Mouse (Mus musculus) CD4-positive, CD25-positive, alpha-beta regulatory T cell, adult 4 months (primary cell): ENCODE measurements around the gene Cst12. TPM values are rescaled to one million over a fixed set of nuclear protein-coding genes. Genes with fewer than 3 reads are reported as not detected.

Experiments used
- polyA plus RNA-seq, 2 experiments: library from polyadenylated mRNA; unstranded; fragments of 100-300 nt; shearing (Covaris generic); gene quantifications; one replicate each; pipeline ENCODE4 v1.2.1; 2017

Cst12 gene
- polyA plus RNA-seq, 2 experiments from 2014 or later: not detected

Other genes starting within 250 kb of the Cst12 start
- gene Nxt1, start 116.8 kb upstream of the Cst12 start, polyA plus RNA-seq: 10 to 100 TPM; 41.1 to 61.1 TPM
- gene Gzf1, start 108.3 kb upstream of the Cst12 start, polyA plus RNA-seq: 10 to 100 TPM; 17.0 to 19.0 TPM
- gene Napb, start 56.9 kb upstream of the Cst12 start, polyA plus RNA-seq: 1 to 10 TPM; 1.2 TPM
- not detected for gene Cstl1, start 39.0 kb upstream of the Cst12 start, polyA plus RNA-seq
- gene Cst11, start 17.9 kb upstream of the Cst12 start, polyA plus RNA-seq: not detected
- gene 8030411F24Rik, start 7.4 kb upstream of the Cst12 start, polyA plus RNA-seq: not detected
- not detected for gene Cst8, start 9.4 kb downstream of the Cst12 start, polyA plus RNA-seq
- gene Cst13, start 30.7 kb downstream of the Cst12 start, polyA plus RNA-seq: not detected
- gene Cst9, start 45.8 kb downstream of the Cst12 start, polyA plus RNA-seq: not detected
- not detected for gene 9230104L09Rik, start 75.7 kb downstream of the Cst12 start, polyA plus RNA-seq
- 100 to 1,000 TPM; 159 to 175 TPM for gene Cst3, start 86.3 kb downstream of the Cst12 start, polyA plus RNA-seq
- not detected for gene Gm1330, start 213.9 kb downstream of the Cst12 start, polyA plus RNA-seq
- gene Gm10750, start 227.9 kb downstream of the Cst12 start, polyA plus RNA-seq: not detected